25 mouse cellular contexts compared by ENCODE assay signal in genomic region chr17:56175416-56175815, GRCm38 (mm10). TPM values are rescaled to one million over a fixed set of nuclear protein-coding genes. Genes with fewer than 3 reads are reported as not detected.
A peak's percentile ranks its signal among the peaks of the same experiment; 100 is the strongest.
DNase-seq lines count a peak whose midpoint lies in the region.
"Had no signal": no experiment of that assay in that cellular context is flagged by ENCODE, and none has a peak within 500 bp of the region (broad histone marks: within the 10 kb centered on the region; RNA-seq: fewer than 3 reads in every experiment).

No protein-coding gene starts in this region.

- peak; percentile 64 for DNase-seq in adrenal gland, adult 2 months
- DNase-seq in adrenal gland, postnatal 25 days, result no peak
- peak; percentile 44 for DNase-seq in adrenal gland, postnatal 10 days
- DNase-seq in adrenal gland, adult 18-20 months (ENCODE audit: low spot score in 2 of 2), result no peak
- peak; percentile 44 for DNase-seq in adrenal gland, postnatal 14 days
- DNase-seq in adrenal gland, postnatal 4 days (ENCODE audit: low spot score in 2 of 2), result no peak
- DNase-seq in adrenal gland, postnatal 36 days, result peak; percentile 50 to 56
- no peak for DNase-seq in adrenal gland, adult 8-10 months
- DNase-seq: B cell, adult 2 months; cerebellum, adult 11 months; cerebellum, adult 11-12 months; cerebellum, adult 18-20 months; cerebellum, adult 2 months; cerebellum, adult 8-10 months; cerebellum, adult 9-10 months; cerebellum, adult 9-11 months; cerebellum, postnatal 10 days; cerebellum, postnatal 14 days; cerebellum, postnatal 25 days had no signal

RNA-seq across cellular contexts. Expression of gene Mydgf, which starts 8.3 kb away (rescaled TPM):
- total RNA-seq in adrenal gland, adult 2 months (2021), result 10 to 100 TPM; 51.8 to 55.3 TPM
- polyA plus RNA-seq in adrenal gland, adult 2 months (2012; rRNA removed), result 70.5 and 71.0 TPM in 2 replicates
- total RNA-seq in adrenal gland, postnatal 25 days (2021), result 60.4 TPM in 2 replicates
- 10 to 100 TPM; 55.6 to 61.9 TPM for total RNA-seq in adrenal gland, postnatal 10 days (2021)
- 10 to 100 TPM; 49.6 to 56.6 TPM for total RNA-seq in adrenal gland, adult 18-20 months (2021)
- total RNA-seq in adrenal gland, postnatal 14 days (2021), result 61.6 and 63.5 TPM in 2 replicates
- 10 to 100 TPM; 65.9 to 66.3 TPM for total RNA-seq in adrenal gland, postnatal 4 days (2021)
- total RNA-seq in adrenal gland, postnatal 36 days (2021), result 10 to 100 TPM; 60.0 to 61.1 TPM
- total RNA-seq in adrenal gland, adult 8-10 months (2022), result 10 to 100 TPM; 49.4 to 62.3 (median 54.2) TPM

RNA-seq across cellular contexts. Expression of gene Tnfaip8l1, which starts 13.1 kb away (rescaled TPM):
- 1 to 10 TPM; 2.0 to 2.4 TPM for total RNA-seq in adrenal gland, adult 2 months (2021)
- 4.2 and 6.7 TPM in 2 replicates for polyA plus RNA-seq in adrenal gland, adult 2 months (2012; rRNA removed)
- total RNA-seq in adrenal gland, postnatal 25 days (2021), result 6.2 and 7.7 TPM in 2 replicates
- 10 to 100 TPM in 1 of 2 experiments, 1 to 10 TPM in 1; 9.5 to 11.0 TPM for total RNA-seq in adrenal gland, postnatal 10 days (2021)
- total RNA-seq in adrenal gland, adult 18-20 months (2021), result 1 to 10 TPM; 1.9 to 2.5 TPM
- total RNA-seq in adrenal gland, postnatal 14 days (2021), result 8.2 and 8.6 TPM in 2 replicates
- 1 to 10 TPM; 8.0 to 9.2 TPM for total RNA-seq in adrenal gland, postnatal 4 days (2021)
- 1 to 10 TPM; 3.9 to 4.0 TPM for total RNA-seq in adrenal gland, postnatal 36 days (2021)
- 1 to 10 TPM; 2.2 to 4.2 (median 3.8) TPM for total RNA-seq in adrenal gland, adult 8-10 months (2022)

RNA-seq across cellular contexts. Expression of gene Sema6b, which starts 35.3 kb away (rescaled TPM):
- total RNA-seq in adrenal gland, adult 2 months (2021), result 10 to 100 TPM in 1 of 2 experiments, 1 to 10 TPM in 1; 6.3 to 10.2 TPM
- polyA plus RNA-seq in adrenal gland, adult 2 months (2012; rRNA removed), result 32.9 and 36.5 TPM in 2 replicates
- total RNA-seq in adrenal gland, postnatal 25 days (2021), result 6.9 and 10.4 TPM in 2 replicates
- total RNA-seq in adrenal gland, postnatal 10 days (2021), result 10 to 100 TPM; 13.3 to 14.9 TPM
- total RNA-seq in adrenal gland, adult 18-20 months (2021), result 1 to 10 TPM; 6.3 to 7.0 TPM
- 11.9 and 15.2 TPM in 2 replicates for total RNA-seq in adrenal gland, postnatal 14 days (2021)
- total RNA-seq in adrenal gland, postnatal 4 days (2021), result 10 to 100 TPM in 1 of 2 experiments, 1 to 10 TPM in 1; 9.6 to 12.2 TPM
- 10 to 100 TPM in 1 of 2 experiments, 1 to 10 TPM in 1; 6.4 to 10.0 TPM for total RNA-seq in adrenal gland, postnatal 36 days (2021)
- 10 to 100 TPM in 2 of 4 experiments, 1 to 10 TPM in 2; 6.6 to 12.7 (median 10.9) TPM for total RNA-seq in adrenal gland, adult 8-10 months (2022)
- polyA plus RNA-seq: activated CD4-positive, CD25-positive, alpha-beta regulatory T cell, adult 4 months; CD4-positive, CD25-positive, alpha-beta regulatory T cell, adult 4 months had no signal

RNA-seq across cellular contexts. Expression of gene Dpp9, which starts 43.3 kb away (rescaled TPM):
- total RNA-seq in adrenal gland, adult 2 months (2021), result 10 to 100 TPM; 37.5 to 39.7 TPM
- polyA plus RNA-seq in adrenal gland, adult 2 months (2012; rRNA removed), result 53.2 and 65.3 TPM in 2 replicates
- total RNA-seq in adrenal gland, postnatal 25 days (2021), result 40.4 and 41.3 TPM in 2 replicates
- total RNA-seq in adrenal gland, postnatal 10 days (2021), result 10 to 100 TPM; 28.8 to 30.1 TPM
- 10 to 100 TPM; 35.8 to 37.6 TPM for total RNA-seq in adrenal gland, adult 18-20 months (2021)
- 31.5 and 33.4 TPM in 2 replicates for total RNA-seq in adrenal gland, postnatal 14 days (2021)
- total RNA-seq in adrenal gland, postnatal 4 days (2021), result 10 to 100 TPM; 34.4 to 37.3 TPM
- 10 to 100 TPM; 35.5 to 41.0 TPM for total RNA-seq in adrenal gland, postnatal 36 days (2021)
- 10 to 100 TPM; 35.6 to 41.4 (median 39.6) TPM for total RNA-seq in adrenal gland, adult 8-10 months (2022)

RNA-seq across cellular contexts. Expression of gene Lrg1, which starts 53.6 kb away (rescaled TPM):
- total RNA-seq in adrenal gland, adult 2 months (2021), result 10 to 100 TPM; 23.9 to 45.5 TPM
- 134 and 212 TPM in 2 replicates for polyA plus RNA-seq in adrenal gland, adult 2 months (2012; rRNA removed)
- 15.1 TPM in 2 replicates for total RNA-seq in adrenal gland, postnatal 25 days (2021)
- 10 to 100 TPM; 41.0 to 55.6 TPM for total RNA-seq in adrenal gland, postnatal 10 days (2021)
- total RNA-seq in adrenal gland, adult 18-20 months (2021), result 10 to 100 TPM; 21.2 to 57.7 TPM
- total RNA-seq in adrenal gland, postnatal 14 days (2021), result 58.3 and 63.2 TPM in 2 replicates
- 10 to 100 TPM in 1 of 2 experiments, 1 to 10 TPM in 1; 5.5 to 10.1 TPM for total RNA-seq in adrenal gland, postnatal 4 days (2021)
- 10 to 100 TPM; 15.5 to 31.3 TPM for total RNA-seq in adrenal gland, postnatal 36 days (2021)
- total RNA-seq in adrenal gland, adult 8-10 months (2022), result 10 to 100 TPM; 14.5 to 34.6 (median 16.4) TPM
- total RNA-seq: CH12.LX, ES-E14, G1E, MEL had no signal
- polyA plus RNA-seq: CD4-positive, CD25-positive, alpha-beta regulatory T cell, adult 4 months; G1E had no signal

Comparison
In these comparisons a context has a peak if more than half of its experiments do, and no peak if none do; other contexts are left out.
1. DNase-seq: peak in adrenal gland, adult 2 months (single experiment), adrenal gland, postnatal 10 days (single experiment), adrenal gland, postnatal 14 days (single experiment) and adrenal gland, postnatal 36 days (2 of 2); none in adrenal gland, postnatal 25 days (single experiment), adrenal gland, adult 18-20 months (0 of 2), adrenal gland, postnatal 4 days (0 of 2) and adrenal gland, adult 8-10 months (single experiment).